Mouse (Mus musculus) megakaryocyte, embryonic 14.5 days (primary cell): ENCODE data around the gene Krt86.

Experiments
- FLI1 ChIP-seq: IDR thresholded peaks from 2 replicates; pipeline ENCODE4 v1.6.1; 2012; ENCODE audit warnings: low read length, inconsistent platforms, mixed read lengths
- GATA1 ChIP-seq: IDR thresholded peaks from 3 replicates; pipeline ENCODE4 v1.6.1; 2012; ENCODE audit warnings: mixed read lengths, low read length, inconsistent platforms, borderline replicate concordance

DNA sequence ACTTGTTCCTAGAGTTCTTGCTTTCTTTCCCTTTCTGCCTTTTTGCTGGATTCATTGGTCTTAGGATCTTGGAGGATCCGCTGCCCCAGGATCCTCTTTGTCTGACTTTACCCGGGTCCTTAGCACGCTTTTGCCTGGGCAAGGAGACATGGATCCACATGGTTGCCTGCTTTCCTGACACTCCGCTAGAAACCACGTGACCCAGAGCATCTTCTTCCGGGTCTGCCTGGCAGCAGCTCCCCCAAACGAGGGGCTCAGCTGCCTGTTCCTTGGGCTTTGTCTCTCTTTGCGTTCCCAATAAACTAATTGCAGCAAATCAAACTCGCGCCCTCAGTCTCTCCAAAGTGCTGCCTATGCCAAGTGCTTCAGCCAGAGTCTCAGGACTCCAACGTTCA is 6.4 kb downstream of the Krt86 start:
- no peak for TF ChIP-seq GATA1
- no peak for TF ChIP-seq FLI1
